Mouse (Mus musculus) ES-Bruce4 (cell line): ENCODE measurements at regions not wholly inside any gene's neighbourhood (a gene's known extent, or its start where the extent isn't known, plus 50 kb on each side); places are given as distances from the start of the nearest gene placed in this dataset.

Source experiments
- H3K27ac ChIP-seq: 2 replicates; pipeline ENCODE4 v1.5.1; 2012; ENCODE audit warnings: low read length, inconsistent platforms; ENCODE audit not compliant: insufficient read depth
- H3K27me3 ChIP-seq: 2 replicates; pipeline ENCODE4 v1.6.1; 2012; ENCODE audit warnings: mild to moderate bottlenecking, low read length, inconsistent platforms; ENCODE audit not compliant: control insufficient read depth, poor library complexity, insufficient read depth, severe bottlenecking
- H3K36me3 ChIP-seq: 2 replicates; pipeline ENCODE4 v1.6.1; 2012; ENCODE audit warnings: inconsistent platforms, mild to moderate bottlenecking, low read length, moderate library complexity; ENCODE audit not compliant: control insufficient read depth, poor library complexity, insufficient read depth, severe bottlenecking
- H3K4me1 ChIP-seq: one replicate; pipeline ENCODE4 v1.8.1; 2011; ENCODE audit warnings: low read length; ENCODE audit not compliant: control insufficient read depth, insufficient read depth
- H3K4me3 ChIP-seq: 2 replicates; pipeline ENCODE4 v1.5.1; 2011; ENCODE audit warnings: low read depth, mild to moderate bottlenecking, low read length
- H3K9ac ChIP-seq: 2 replicates; pipeline ENCODE4 v1.6.1; 2012; ENCODE audit warnings: low read depth, mild to moderate bottlenecking, inconsistent platforms; ENCODE audit not compliant: poor library complexity, severe bottlenecking
- H3K9me3 ChIP-seq: replicated peaks from 2 replicates; pipeline ENCODE4 v1.6.1; 2012; ENCODE audit warnings: mild to moderate bottlenecking, low read length, inconsistent platforms; ENCODE audit not compliant: control insufficient read depth, poor library complexity, insufficient read depth, severe bottlenecking
- CTCF ChIP-seq: IDR thresholded peaks from one replicate; pipeline ENCODE4 v1.8.1; 2011; ENCODE audit warnings: low read depth, low read length
- EP300 ChIP-seq: IDR thresholded peaks from 2 replicates; pipeline ENCODE4 v1.6.1; 2011; ENCODE audit warnings: low read depth, low read length; ENCODE audit not compliant: insufficient read depth
- POLR2A ChIP-seq: IDR thresholded peaks from one replicate; pipeline ENCODE4 v1.8.1; 2011; ENCODE audit warnings: low read length; ENCODE audit not compliant: insufficient read depth

DNA sequence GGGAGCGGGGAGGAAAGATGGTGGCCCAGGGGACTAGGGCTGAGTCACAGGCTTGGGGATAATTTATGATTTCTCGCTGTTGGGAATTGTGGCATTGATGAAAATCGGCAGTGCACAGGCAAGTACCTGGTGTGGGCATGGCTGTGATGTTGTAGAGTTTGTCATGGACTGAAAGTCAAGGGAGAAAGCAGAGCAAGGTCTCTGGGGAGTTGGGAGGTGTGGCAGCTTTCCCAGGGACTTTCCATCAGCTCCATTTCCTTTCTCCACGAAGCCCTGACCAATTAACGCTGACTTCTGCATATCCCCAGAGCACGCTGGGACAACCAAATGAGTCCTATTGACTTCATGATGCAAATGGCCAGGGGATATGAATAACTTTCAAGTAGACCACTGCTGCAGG is 126.2 kb downstream of the Gm19410 start:
- Histone ChIP-seq H3K4me3 (no peak overlapping the region), H3K9ac (no peak overlapping the region), H3K36me3 (no peaks in the 10 kb centered on the region), H3K27ac (no peak overlapping the region), H3K9me3 (no peaks in the 10 kb centered on the region), H3K4me1 (peaks cover 3% of the 10 kb centered on the region), H3K27me3 (no peaks in the 10 kb centered on the region)
- no peak for TF ChIP-seq CTCF
- no peak for TF ChIP-seq POLR2A
- no peak for TF ChIP-seq EP300

GRCm38 (mm10) chr8:35898493-35898892 is 132.9 kb downstream of the Gm19410 start:
- Histone ChIP-seq H3K9me3 (no peaks in the 10 kb centered on the region), H3K4me3 (no peak overlapping the region), H3K36me3 (no peaks in the 10 kb centered on the region), H3K9ac (no peak overlapping the region), H3K4me1 (no peaks in the 10 kb centered on the region), H3K27ac (no peak overlapping the region), H3K27me3 (no peaks in the 10 kb centered on the region)
- TF ChIP-seq CTCF, result no peak
- no peak for TF ChIP-seq EP300
- no peak for TF ChIP-seq POLR2A

GRCm38 (mm10) chr8:35901490-35901889 is 135.9 kb downstream of the Gm19410 start:
- Histone ChIP-seq H3K27ac (no peak overlapping the region), H3K9me3 (no peaks in the 10 kb centered on the region), H3K9ac (no peak overlapping the region), H3K4me3 (no peak overlapping the region), H3K4me1 (no peaks in the 10 kb centered on the region), H3K27me3 (no peaks in the 10 kb centered on the region), H3K36me3 (no peaks in the 10 kb centered on the region)
- TF ChIP-seq EP300 (no peak), POLR2A (no peak), CTCF (no peak)

DNA sequence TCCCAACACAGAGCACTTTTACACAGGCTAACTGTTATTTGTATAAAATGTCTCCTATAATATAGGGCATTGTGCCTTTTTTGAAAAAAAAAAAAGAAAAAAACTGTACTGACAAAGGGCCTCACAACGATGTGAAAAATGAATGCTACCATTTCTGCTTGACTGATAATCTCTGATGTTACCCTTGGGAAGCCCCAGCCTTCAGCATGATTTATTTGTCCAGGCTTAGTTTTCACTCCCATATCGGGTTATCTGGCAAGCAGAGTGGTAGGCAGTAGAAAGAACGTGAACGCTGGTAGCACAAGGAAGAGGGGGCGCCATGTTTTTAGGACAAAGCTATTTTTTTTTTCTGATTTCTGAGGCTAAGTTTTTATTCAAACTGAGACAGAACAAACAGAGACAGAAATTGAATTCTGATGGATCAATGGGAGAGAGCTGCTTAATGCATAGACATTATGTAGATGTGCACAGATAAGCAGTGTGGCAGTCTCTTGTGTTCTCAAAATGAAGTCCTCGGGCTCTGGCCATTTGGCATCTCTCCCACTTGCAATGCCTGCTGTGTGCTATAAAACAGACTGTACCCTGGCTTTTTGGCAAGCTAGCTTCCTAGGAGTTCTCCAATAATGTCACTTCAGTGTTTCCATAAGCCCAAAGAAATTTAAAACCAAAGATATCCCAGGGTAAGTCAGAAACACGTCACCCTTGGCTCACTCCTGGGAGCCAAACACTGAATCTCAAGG is 139.3 kb downstream of the Gm19410 start:
- H3K36me3 ChIP-seq, result no peaks in the 10 kb centered on the region
- no peaks in the 10 kb centered on the region for H3K9me3 ChIP-seq
- no peaks in the 10 kb centered on the region for H3K27me3 ChIP-seq
- no peak for TF ChIP-seq CTCF
- TF ChIP-seq EP300, result no peak
- no peak for TF ChIP-seq POLR2A
- H3K27ac ChIP-seq, result no peak overlapping the region
- no peak overlapping the region for H3K9ac ChIP-seq
- no peak overlapping the region for H3K4me3 ChIP-seq
- no peaks in the 10 kb centered on the region for H3K4me1 ChIP-seq

DNA sequence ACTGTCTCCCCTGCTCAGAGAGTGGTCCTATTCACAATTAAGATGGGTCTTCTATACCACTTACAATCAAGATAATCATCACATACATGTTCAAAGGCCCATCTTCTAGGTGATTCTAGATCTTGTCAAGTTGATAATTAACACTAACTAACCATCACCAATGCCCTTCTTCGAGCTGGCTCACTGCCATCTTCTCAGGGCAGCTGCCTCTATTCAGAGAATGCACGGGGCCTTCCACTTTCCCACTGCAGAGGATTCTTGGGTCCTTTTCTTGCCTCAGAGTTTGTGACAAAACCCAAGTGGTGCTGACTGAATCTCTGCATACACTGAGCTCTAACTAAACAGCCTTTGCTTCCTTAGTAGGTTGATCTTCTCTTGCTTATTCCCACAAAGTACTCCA is 142.4 kb downstream of the Gm19410 start:
- Histone ChIP-seq H3K36me3 (no peaks in the 10 kb centered on the region), H3K4me1 (no peaks in the 10 kb centered on the region), H3K9me3 (no peaks in the 10 kb centered on the region), H3K4me3 (no peak overlapping the region), H3K27me3 (no peaks in the 10 kb centered on the region), H3K27ac (no peak overlapping the region), H3K9ac (no peak overlapping the region)
- TF ChIP-seq CTCF (no peak), POLR2A (no peak), EP300 (no peak)

DNA sequence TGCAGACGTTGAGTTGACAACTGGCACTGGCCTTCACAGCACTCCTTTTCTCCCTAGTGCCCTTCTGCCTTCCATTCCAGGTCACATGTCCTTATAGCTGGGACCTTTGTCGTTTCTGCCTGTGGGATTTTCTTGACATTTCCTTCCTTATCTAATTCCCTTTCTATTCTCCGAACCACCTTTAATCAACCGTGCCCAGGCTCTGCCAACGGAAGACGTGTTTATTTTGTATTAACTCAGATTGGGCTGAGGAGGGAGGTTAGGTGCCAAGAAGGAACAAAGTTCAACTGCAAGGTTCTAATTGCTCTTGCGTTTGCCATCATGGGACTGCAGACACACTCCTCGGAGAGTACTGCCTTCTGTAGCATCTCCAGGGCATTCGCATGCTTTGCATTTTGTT is 146.7 kb downstream of the Gm19410 start:
- Histone ChIP-seq H3K27ac (no peak overlapping the region), H3K4me1 (no peaks in the 10 kb centered on the region), H3K36me3 (no peaks in the 10 kb centered on the region), H3K9ac (no peak overlapping the region), H3K27me3 (no peaks in the 10 kb centered on the region), H3K9me3 (no peaks in the 10 kb centered on the region; the same call in 1 of the 2 replicates), H3K4me3 (no peak overlapping the region)
- TF ChIP-seq POLR2A (no peak), CTCF (no peak), EP300 (no peak)
